Mouse (Mus musculus): ENCODE results near the gene H3f3a.

- TF ChIP-seq CTCF (IDR thresholded peaks at IDR 0.05; ENCODE audit: insufficient read depth, low read length), result no peak
- no peak for TF ChIP-seq POLR2A (IDR thresholded peaks at IDR 0.05; ENCODE audit: borderline replicate concordance, extremely low read depth, low read depth, low read length)
These were observed 42.4 kb downstream of the H3f3a start for GRCm38 (mm10) chr1:180771306-180771705.
